Mouse (Mus musculus): Measurements from ENCODE around the gene Mgea5. TPM values are rescaled to one million over a fixed set of nuclear protein-coding genes. Genes with fewer than 3 reads are reported as not detected.

Mgea5 gene
- polyA plus RNA-seq, 1 experiment from 2014 or later = 68.9 TPM

DNA sequence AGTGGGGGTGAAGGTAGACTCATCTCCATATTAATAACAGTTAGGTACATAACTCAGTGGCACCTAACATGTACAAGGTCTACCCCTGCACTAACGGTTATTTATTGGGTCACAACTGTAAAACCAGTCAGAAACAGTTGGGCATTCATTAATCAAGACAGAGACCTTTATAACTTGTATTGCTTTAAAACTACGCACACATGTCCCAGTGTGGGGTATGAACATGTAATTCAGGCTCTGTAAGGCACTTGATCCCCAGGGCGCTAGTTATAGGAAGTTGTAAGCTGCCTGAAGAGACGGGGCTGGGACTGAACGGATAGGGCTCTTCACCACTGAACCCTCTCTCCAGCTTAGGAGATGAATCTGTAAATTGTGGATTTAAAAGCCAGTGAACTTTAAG, 25.0 kb downstream of the Mgea5 start:
- WGBS = 95% methylated on average over 5 of the region's 5 CpGs
- H3K4me3 ChIP-seq = no peak overlapping the region
- no peak overlapping the region for H3K27ac ChIP-seq
- no peak for DNase-seq (ENCODE audit: low spot score)
- no peaks in the 10 kb centered on the region for H3K9me3 ChIP-seq (replicated peaks)
- H3K36me3 ChIP-seq = peaks cover 96% of the 10 kb centered on the region
- H3K4me1 ChIP-seq = no peaks in the 10 kb centered on the region
- no peaks in the 10 kb centered on the region for H3K27me3 ChIP-seq (ENCODE audit: low read depth, poor library complexity, severe bottlenecking)

DNA sequence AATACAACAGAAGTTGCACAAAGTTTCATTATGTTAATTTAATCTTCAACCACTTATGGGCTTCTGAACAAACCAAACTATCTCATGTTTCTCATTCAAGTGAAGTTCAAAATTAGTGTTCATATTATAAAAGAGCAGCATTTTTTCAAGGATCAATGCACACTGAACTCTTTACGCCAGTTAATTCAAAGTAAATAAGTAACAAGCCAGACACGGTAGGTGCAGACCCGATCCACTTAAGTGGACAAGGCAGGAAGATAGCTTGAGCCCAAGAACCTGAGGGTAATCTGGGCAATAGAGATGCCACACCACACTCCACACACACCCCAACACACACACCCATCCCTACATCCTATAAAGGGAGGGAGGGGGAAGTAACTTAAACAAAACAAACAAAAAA, 30.1 kb downstream of the Mgea5 start:
- no peaks in the 10 kb centered on the region for H3K9me3 ChIP-seq (replicated peaks)
- peaks cover 82% of the 10 kb centered on the region for H3K36me3 ChIP-seq
- no peak for DNase-seq (ENCODE audit: low spot score)
- 97% methylated on average over 3 of the region's 3 CpGs for WGBS
- no peak overlapping the region for H3K4me3 ChIP-seq
- H3K27ac ChIP-seq = no peak overlapping the region
- no peaks in the 10 kb centered on the region for H3K27me3 ChIP-seq (ENCODE audit: low read depth, poor library complexity, severe bottlenecking)
- peaks cover 14% of the 10 kb centered on the region for H3K4me1 ChIP-seq

- DNase-seq (ENCODE audit: low spot score) = no peak
- peaks cover 5% of the 10 kb centered on the region; the same call in 1 of the 2 replicates for H3K27me3 ChIP-seq (ENCODE audit: low read depth, poor library complexity, severe bottlenecking)
- peaks cover 72% of the 10 kb centered on the region for H3K36me3 ChIP-seq
- H3K9me3 ChIP-seq (replicated peaks) = no peaks in the 10 kb centered on the region
- WGBS = 93% methylated on average over 7 of the region's 7 CpGs
- peaks cover 27% of the 10 kb centered on the region for H3K4me1 ChIP-seq
- H3K27ac ChIP-seq = no peak overlapping the region
- H3K4me3 ChIP-seq = no peak overlapping the region
Observed at GRCm38 (mm10) chr19:45751881-45752280, 31.8 kb downstream of the Mgea5 start.

DNA sequence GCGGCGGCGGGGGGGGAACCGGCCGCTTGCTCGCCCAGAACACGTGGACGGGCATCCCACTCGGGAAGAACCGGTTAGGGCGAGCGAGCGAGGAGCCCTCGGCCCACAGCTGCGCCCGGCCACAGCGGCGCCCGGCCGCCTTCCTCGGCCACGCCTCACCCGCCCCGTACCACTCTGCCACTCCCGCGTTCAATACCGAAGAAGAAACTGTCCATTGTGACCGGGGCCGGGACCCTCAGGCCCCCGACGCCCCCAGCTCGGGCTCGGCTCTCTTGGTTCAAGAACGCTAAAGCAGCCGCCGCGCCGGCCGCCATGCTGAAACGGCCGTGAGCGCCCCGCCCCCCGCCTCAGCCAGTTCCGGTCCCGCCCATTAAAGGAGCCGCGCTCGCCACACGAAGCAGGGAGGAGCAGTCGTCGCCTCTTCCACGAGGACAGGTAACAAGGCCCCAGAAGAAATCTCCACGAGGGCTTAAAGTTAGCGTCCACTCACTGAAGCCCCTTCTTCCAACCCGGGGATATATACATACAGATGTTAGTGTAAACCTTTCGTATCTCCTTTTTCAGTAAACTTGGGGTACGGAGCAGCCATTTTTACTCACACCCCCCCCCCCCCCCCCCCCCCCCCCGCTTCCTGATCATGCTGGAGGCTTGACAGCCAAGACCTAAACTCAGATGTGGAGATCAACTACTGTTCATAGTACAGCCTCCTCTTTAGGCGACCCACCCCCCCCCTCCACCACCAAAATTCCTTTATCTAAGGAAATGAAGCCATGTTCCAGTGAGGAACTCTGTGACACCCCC, 34.2 kb downstream of the Mgea5 start, which contains the start of gene Npm3:
Gene Npm3, minus strand, starts transcription at position 349 of the 801 bp plus-strand sequence.
- Histone ChIP-seq H3K27ac (peak within 1 kb of the TSS; percentile 90), H3K27me3 (ENCODE audit: low read depth, poor library complexity, severe bottlenecking) (peaks cover 30% of the 10 kb centered on the region), H3K4me3 (peak within 1 kb of the TSS; percentile 94), H3K4me1 (peaks cover 43% of the 10 kb centered on the region), H3K9me3 (replicated peaks) (no peaks in the 10 kb centered on the region), H3K36me3 (peaks cover 49% of the 10 kb centered on the region)
- WGBS = under 1% methylated on average over 59 of the region's 60 CpGs
- peak; percentile 95 for DNase-seq (ENCODE audit: low spot score)

DNA sequence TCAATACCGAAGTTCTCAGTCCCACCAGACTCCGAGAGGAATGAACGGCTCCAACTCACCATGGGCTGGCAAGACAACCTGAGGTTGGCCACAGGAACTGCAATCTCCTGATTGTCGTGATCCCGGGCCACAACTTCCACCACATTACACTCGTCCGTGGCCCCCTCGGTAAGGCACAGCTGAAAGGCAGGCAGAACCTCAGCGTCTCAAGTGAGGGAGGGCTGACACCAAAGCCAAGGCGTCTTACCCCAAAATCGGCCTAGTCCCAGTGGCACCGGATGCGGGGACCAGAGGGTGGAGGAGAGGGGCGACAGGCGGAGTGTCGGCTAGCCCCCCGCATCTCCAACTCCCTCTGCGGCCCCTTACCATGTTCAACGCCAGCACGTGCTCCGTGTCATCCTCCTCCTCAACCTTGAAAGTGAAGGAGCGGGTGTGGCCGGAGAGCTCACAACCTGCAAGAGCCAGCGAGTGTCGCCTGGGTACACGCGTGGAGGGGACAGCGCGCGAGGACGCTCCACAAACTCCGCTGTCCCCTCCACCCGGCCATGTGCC, 34.9 kb downstream of the Mgea5 start:
- peak; percentile 58 for DNase-seq (ENCODE audit: low spot score)
- peak overlapping the region; percentile 90 for H3K27ac ChIP-seq
- WGBS = 2% methylated on average over 33 of the region's 33 CpGs

GRCm38 (mm10) chr19:45748206-45748605, 35.4 kb downstream of the Mgea5 start:
- DNase-seq (ENCODE audit: low spot score) = no peak
- peak overlapping the region; percentile 90; the same call in 1 of the 2 replicates for H3K27ac ChIP-seq

More for the DNA sequence above, 34.9 kb downstream of the Mgea5 start:
- H3K4me1 ChIP-seq = peaks cover 43% of the 10 kb centered on the region
- no peaks in the 10 kb centered on the region for H3K9me3 ChIP-seq (replicated peaks)
- H3K36me3 ChIP-seq = peaks cover 42% of the 10 kb centered on the region
- peak overlapping the region; percentile 94 for H3K4me3 ChIP-seq
- peaks cover 36% of the 10 kb centered on the region for H3K27me3 ChIP-seq (ENCODE audit: low read depth, poor library complexity, severe bottlenecking)

DNA sequence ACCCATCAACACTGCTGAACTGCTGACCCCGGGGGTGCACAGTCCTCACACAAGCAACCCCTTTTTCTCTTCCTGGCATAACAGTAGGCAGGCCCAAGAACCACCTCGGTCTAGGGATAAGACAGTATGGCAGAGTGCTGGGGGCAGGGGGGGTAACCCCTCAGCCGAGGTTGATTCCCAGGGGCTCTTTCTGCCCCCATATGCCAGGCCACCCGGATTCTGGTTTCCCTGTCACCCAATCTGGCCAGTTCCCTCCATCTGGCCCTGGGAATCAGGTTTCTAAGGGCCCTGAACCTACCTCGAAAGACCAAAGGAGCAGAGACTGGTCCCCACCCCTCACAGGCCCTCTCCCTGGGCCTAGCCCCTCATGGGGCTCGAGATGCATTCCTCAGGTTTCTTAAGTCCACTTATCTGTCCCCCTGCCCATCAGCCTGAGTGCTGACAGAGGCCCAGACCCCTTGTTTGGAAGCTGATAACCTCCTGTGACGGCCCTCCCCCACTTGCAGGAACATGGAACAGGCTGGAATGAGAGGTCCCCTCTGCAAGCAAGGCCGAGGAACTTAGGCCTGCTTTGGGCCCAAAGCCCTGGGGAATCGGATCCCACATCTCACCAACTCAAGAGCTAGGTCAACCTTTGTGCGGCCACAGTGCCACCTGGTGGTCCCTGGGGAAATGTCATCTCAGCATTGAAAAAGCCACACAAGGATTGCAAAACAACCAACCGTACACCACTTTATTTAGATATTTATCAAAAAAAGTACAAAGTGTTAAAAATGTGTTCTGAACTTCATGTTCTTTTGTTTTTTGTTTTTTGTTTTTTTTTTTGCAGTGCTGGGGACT, 36.4 kb downstream of the Mgea5 start:
- peaks cover 52% of the 10 kb centered on the region for H3K27me3 ChIP-seq (ENCODE audit: low read depth, poor library complexity, severe bottlenecking)
- peak overlapping the region; percentile 17; the same call in 1 of the 2 replicates for H3K4me3 ChIP-seq
- DNase-seq (ENCODE audit: low spot score) = peak; percentile 89
- H3K27ac ChIP-seq = peak overlapping the region; percentile 28; the same call in 1 of the 2 replicates
- 15% methylated on average over 11 of the region's 11 CpGs for WGBS
- no peaks in the 10 kb centered on the region for H3K9me3 ChIP-seq (replicated peaks)
- H3K36me3 ChIP-seq = peaks cover 27% of the 10 kb centered on the region
- peaks cover 53% of the 10 kb centered on the region for H3K4me1 ChIP-seq

More at GRCm38 (mm10) chr19:45748206-45748605, 35.4 kb downstream of the Mgea5 start:
- peaks cover 36% of the 10 kb centered on the region for H3K36me3 ChIP-seq
- H3K4me3 ChIP-seq = peak overlapping the region; percentile 94
- H3K27me3 ChIP-seq (ENCODE audit: low read depth, poor library complexity, severe bottlenecking) = peaks cover 42% of the 10 kb centered on the region
- 53% methylated on average over 9 of the region's 9 CpGs for whole genome bisulfite sequencing
- peaks cover 45% of the 10 kb centered on the region for H3K4me1 ChIP-seq
- H3K9me3 ChIP-seq (replicated peaks) = no peaks in the 10 kb centered on the region

DNA sequence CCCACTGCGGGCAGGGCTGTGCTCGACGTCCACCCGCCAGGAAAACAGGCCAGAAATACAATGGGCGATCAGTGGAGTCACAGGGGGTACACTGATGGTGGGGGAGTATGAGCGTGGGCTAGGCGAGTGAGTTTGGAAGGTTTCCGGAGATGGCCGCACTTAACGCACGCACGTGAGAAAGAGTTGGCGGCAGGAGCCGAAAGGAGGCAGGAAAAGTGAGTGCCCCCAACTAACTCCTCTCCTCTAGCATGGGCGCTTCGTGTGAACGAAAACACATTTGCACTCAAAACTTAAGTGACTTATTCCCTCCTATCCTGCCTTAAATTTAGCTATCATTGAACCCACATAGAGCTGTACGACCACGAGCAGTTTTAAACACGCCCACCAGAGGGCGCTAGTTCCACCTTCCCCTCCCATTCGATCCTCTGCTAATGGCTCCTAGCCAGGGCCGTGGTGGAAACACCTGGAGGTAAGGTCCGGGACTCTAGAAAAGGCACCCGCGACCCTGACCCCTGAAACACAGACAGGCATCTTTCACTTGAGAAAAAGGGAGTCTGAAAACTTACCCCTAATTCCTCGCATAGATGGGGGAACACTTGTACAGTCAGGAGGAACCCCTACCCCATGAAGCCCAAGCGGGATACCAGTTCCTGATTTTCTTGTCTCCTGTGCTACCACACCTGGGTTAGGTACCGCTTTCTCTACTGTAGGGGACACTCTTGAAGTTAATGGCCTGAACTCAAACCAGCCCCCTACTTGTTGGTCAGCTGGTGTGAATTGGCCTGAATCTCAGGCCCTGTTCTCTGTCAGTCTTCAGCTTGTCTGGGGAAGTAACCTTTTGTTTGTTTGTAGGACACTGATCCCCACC, 37.2 kb downstream of the Mgea5 start:
- Histone ChIP-seq H3K4me3 (peak overlapping the region; percentile 5; the same call in 1 of the 2 replicates), H3K27ac (no peak overlapping the region), H3K36me3 (peaks cover 18% of the 10 kb centered on the region), H3K27me3 (ENCODE audit: low read depth, poor library complexity, severe bottlenecking) (peaks cover 60% of the 10 kb centered on the region), H3K9me3 (replicated peaks) (no peaks in the 10 kb centered on the region), H3K4me1 (peaks cover 62% of the 10 kb centered on the region)
- WGBS = 7% methylated on average over 29 of the region's 29 CpGs
- peak; percentile 88 for DNase-seq (ENCODE audit: low spot score)

GRCm38 (mm10) chr19:45745344-45746152, 38.1 kb downstream of the Mgea5 start:
- Histone ChIP-seq H3K36me3 (peaks cover 11% of the 10 kb centered on the region), H3K27me3 (ENCODE audit: low read depth, poor library complexity, severe bottlenecking) (peaks cover 69% of the 10 kb centered on the region), H3K4me1 (peaks cover 69% of the 10 kb centered on the region), H3K4me3 (peak overlapping the region; percentile 5; the same call in 1 of the 2 replicates), H3K27ac (no peak overlapping the region), H3K9me3 (replicated peaks) (no peaks in the 10 kb centered on the region)
- WGBS = 2% methylated on average over 32 of the region's 32 CpGs
- DNase-seq (ENCODE audit: low spot score) = peak; percentile 58

GRCm38 (mm10) chr19:45743619-45744018, 40.0 kb downstream of the Mgea5 start:
- Histone ChIP-seq H3K27ac (no peak overlapping the region), H3K36me3 (peaks cover 7% of the 10 kb centered on the region), H3K9me3 (replicated peaks) (no peaks in the 10 kb centered on the region), H3K4me3 (no peak overlapping the region; the same call in 1 of the 2 replicates), H3K4me1 (peaks cover 66% of the 10 kb centered on the region), H3K27me3 (ENCODE audit: low read depth, poor library complexity, severe bottlenecking) (peaks cover 88% of the 10 kb centered on the region)
- DNase-seq (ENCODE audit: low spot score) = no peak
- 13% methylated on average over 7 of the region's 7 CpGs for WGBS

DNA sequence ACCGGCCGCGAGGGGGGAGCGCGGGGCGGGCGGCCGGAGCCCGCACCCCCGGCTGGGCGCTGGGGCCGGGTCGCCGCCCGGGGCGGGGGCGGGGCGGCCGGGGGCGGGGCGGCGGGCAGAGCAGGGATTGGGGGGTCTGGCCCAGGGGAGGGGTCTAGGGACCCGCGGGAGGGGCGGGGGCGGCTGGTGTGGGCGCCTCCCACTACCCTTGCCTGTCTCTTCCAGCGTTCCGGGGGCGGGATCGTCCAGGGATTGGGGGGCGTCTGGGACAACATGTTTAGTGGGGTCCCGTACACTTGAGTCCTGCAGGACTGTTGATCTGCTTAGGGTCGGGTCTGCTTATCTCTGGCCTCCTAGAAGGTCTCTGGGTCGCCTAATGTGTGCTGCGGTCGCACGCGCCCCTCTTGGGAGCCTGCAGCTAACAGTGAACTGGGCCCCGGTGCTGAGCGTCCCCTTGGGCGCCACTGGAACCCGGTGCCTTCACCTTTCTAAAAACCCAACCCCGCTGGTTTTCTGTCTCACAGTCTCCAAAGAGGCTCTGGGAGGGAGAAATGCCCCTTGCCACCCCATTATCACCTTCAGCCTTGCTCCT, 40.6 kb downstream of the Mgea5 start:
- Histone ChIP-seq H3K27ac (0 out of 2 replicates have a peak overlapping the region, but pooled peaks have one; percentile 59), H3K4me1 (peaks cover 62% of the 10 kb centered on the region), H3K36me3 (peaks cover 4% of the 10 kb centered on the region; the same call in 1 of the 2 replicates), H3K4me3 (peak overlapping the region; percentile 57), H3K9me3 (replicated peaks) (no peaks in the 10 kb centered on the region), H3K27me3 (ENCODE audit: low read depth, poor library complexity, severe bottlenecking) (peaks cover 93% of the 10 kb centered on the region)
- under 1% methylated on average over 19 of the region's 44 CpGs for WGBS
- DNase-seq (ENCODE audit: low spot score) = peak; percentile 59

Data from limb, embryonic 10.5 days (tissue).